Mouse (Mus musculus) retina, embryonic 14.5 days (tissue): ENCODE results near the gene Rimkla.

ENCODE experiments used
- DNase-seq: peaks from one replicate; pipeline ENCODE4 v3.0.0-alpha.2; 2015; ENCODE audit warnings: low spot score

Rimkla gene

DNA sequence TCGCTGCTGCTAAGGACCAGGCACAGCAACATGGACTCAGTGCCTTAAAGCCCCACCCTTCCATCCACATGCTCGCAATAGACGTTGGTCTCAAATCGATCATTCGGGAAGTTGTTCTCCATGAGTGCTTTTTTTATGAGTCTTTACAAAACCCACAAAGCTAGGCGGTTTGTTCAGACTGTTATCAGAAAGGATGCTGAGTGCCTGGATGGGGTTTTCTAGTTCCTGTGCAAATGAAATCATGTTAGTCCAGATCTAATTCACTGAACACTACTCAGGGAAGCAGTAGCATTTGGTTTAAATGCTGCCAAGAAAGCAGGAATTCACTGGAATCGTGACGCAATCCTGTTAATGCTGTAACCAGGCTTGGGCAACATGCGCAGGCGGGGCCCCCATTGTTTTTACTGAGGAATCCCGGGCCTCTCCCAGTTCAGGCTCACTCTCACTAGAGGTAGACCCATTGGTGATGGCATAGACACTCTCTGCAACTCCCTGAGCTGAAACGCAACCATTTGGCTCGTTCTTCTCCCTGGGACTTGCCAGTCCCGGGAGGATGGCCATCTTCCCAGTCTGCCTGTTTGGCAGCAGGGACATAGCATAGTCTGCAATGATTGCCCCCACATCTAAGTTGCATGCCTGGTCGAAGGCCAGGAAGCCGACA lies 24.6 kb downstream of the Rimkla start:
- DNase-seq = no peak

DNA sequence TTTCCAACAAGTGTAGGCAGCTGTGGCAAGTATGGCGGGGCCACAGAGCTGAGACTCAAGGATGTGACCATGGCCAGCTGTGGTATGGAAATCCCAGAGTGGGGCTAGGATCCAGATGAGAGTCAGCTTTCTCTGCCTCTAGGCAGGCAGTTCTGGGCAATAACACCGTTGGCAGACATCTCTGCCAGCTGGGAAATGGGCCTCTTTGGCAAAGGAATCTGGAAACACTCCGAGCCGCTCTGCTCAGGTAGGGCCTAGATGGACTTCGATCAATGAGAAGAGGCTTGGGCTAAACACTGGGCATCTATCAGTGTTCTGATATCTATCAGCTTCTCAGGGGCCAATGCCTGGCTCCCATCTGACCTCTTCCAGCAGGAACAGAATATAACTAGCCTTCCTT lies 26.6 kb downstream of the Rimkla start:
- no peak for DNase-seq

GRCm38 (mm10) chr4:119463756-119464419 lies 28.5 kb downstream of the Rimkla start:
- no peak for DNase-seq

GRCm38 (mm10) chr4:119462858-119463755 lies 29.3 kb downstream of the Rimkla start:
- DNase-seq = peak; percentile 54

DNA sequence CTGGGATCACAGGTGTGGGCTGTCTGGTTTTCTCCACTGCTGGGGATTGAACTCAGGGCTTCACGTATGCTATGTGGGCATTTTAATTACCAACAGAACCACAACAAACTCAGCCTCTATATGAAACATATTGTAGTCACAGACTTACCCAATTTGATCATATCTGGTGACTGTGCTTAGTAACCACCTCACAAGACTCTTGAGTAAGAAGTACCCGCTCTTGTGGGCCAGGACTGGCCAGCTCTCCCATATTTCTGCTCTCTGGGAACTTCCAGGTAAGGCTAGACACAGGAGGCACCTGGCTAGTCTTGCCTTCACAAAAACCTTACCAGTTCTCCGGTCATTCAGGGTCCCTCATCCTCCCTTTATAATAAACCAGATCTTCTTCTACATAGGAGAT lies 30.0 kb downstream of the Rimkla start:
- no peak for DNase-seq

- peak; percentile 41 for DNase-seq
Observed at GRCm38 (mm10) chr4:119460728-119461141, 31.7 kb downstream of the Rimkla start.

DNA sequence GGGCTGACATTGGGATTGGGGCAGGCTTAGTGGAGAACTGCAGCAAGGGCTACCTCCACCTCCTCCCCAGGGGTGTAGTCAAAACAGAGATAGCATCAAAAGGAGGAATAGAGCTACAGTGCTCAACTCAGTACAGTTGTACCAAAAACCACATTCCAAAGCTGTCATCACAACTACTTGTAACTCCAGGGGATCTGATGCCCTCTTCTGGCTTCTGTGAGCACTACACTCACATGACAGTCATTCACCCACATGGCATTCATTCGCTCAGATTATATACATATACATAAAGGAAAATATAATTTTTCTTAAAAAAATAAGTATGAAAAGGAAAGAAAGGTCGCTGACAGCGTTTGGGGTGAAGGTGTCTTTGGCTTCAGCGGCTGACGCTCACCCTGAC lies 32.1 kb downstream of the Rimkla start:
- DNase-seq = peak; percentile 52

DNA sequence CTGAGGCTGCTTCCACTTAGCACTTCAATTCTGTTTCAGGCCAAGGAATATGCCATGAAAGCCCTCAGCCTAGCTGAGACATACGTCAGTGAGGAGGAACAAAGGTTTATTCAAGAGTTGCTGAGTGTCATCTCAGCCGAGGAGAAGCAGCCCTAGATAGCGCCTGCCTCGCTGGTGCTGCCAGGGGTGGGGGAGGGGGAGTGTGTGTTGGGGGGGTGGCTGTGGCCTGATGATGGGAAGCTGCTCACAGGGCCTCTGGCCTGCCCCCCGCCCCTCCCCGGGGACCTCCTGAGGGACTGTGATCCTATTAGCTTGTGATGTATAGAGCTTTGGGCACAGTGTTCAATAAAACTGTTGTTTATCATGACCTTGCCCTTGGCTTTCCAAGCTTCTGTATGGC lies 38.9 kb downstream of the Rimkla start:
- peak; percentile 61 for DNase-seq

- peak; percentile 11 for DNase-seq
Observed at GRCm38 (mm10) chr4:119453128-119453527, 39.3 kb downstream of the Rimkla start.

DNA sequence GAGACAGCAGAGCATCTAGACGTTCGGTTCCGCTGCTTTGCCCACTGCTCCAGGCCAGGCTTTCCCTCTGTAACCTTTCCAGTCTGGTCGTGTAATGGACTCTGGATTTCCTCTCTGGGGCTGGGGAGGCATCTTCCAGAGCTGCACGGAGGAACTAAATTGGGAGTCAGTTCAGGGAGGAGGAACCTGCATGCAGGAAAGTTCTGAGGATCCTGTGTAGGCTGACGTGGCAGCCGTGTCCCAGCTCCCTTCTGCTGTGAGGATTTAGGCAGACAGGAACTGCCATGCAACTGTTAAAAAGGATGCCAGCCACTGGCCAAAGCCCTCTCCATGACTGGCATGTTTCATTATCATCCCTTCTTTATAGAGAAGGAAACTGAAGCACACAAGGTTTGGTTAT lies 42.0 kb downstream of the Rimkla start:
- DNase-seq = no peak

DNA sequence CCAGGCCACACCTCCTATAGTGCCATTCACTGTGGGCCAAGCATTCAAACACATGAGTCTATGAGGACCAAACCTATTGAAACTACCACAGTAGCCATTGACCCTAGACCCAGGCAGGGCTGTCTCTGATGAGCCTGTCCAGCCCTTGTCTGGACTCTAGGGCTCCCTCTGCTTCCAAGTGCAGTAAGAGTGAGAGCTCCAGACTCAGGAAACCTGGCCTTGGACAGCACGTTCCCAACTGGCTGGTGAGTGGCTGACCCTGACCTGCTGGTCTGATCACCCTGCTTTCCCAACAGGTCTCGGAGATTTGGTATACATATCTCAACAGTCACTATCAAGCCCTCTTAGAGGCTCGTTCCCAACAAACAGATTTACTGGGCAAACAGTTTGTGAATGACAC lies 44.6 kb downstream of the Rimkla start:
- DNase-seq = no peak

DNA sequence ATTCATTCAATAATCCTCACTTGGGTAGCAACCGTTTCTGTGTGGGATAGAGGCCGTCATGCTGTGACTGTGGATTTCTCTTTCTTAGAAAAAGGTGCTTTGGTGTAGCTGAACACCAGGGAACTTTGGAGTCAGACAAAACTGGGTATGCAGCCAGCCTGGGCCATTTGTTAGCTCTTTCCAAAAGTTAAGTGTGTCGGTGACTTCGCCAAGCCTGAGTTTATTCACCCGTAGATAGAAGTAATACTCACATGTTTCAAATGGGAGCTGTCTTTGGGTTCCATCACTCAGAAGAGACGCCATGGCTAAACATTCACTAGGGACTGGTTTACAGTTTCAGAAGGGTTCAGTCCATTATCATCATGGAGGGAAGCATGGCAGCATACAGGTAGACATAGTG lies 45.2 kb downstream of the Rimkla start:
- DNase-seq = no peak

GRCm38 (mm10) chr4:119442539-119442938 lies 49.9 kb downstream of the Rimkla start:
- no peak for DNase-seq

DNA sequence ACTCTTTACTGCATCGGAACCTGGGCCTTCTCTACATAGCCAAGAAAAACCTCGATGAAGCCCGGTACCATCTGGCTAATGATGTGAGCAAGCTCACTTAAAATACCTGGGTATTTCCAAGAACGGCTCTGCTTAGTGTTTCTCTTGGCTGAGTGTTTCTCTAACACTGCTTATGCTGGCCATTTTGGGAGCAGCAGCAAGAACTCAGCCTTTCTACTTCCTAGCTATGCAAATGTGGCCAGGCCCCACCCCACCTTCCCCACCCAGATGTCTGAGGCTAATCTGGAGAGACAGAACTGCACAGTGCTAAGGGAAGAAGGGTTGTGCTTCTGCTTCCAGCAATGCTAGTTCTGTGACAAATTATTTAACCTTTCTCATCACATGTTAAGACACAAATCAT lies 50.6 kb downstream of the Rimkla start:
- no peak for DNase-seq

- DNase-seq = no peak
Observed at GRCm38 (mm10) chr4:119437936-119438335, 54.5 kb downstream of the Rimkla start.

DNA sequence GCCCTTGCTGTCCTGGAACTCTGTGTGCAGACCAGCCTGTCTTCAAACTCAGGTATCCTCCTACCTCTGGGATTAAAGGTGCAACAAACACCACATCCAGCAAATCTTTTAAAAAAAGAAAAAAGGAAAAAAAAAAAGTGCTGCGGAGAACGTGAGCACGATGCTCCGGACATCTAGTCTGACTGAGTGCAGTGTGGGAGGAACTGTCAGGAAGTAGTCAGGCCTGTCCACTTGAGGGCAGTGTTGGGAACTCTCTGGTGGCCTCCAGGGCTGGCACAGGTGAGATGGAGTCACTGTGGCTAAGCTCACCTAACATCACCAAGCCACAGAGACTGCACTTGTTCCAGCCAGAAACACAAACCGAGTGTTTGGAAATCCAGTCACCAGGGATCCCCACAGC lies 61.8 kb downstream of the Rimkla start:
- DNase-seq = peak; percentile 63

DNA sequence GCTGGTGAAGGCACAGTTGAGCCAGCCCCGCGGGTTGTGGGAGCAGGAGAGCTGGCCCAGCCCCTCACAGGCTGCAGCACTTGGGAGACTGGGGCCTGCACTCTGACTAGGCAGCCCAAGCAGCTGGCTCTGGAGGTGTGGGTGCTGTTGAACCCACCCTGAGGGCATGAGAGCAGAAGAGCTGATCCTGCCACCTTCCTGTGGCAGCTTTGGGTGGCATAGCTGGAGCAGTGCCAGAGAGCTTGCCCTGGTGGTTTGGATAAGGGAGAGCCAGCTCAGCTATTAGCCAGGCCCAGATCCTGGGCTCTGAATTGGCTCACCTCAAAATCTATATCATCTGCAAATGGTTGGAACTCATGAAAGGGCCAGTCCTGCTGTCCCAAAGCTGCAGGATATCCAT lies 64.7 kb downstream of the Rimkla start:
- no peak for DNase-seq

DNA sequence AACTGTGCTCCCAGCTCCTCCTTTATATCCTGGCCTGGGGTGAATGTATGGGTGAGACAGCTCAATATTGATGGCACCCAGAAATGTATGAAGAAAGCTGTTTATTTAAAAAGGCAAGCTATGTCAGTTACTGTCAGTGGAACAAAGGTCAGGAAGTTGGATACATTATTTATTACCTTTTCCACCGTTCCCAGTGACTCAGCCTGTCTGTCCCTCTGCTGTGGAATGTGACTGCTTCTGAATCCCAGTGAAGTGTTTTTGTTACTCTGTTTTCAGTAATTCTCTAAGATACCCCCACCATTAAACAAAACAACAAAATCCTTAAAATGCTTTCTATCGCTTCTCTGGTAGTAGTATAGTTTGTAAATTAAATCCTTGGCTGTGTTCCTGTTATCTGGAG lies 66.8 kb downstream of the Rimkla start:
- DNase-seq = no peak

- DNase-seq = no peak
Observed at GRCm38 (mm10) chr4:119425077-119425476, 67.4 kb downstream of the Rimkla start.

DNA sequence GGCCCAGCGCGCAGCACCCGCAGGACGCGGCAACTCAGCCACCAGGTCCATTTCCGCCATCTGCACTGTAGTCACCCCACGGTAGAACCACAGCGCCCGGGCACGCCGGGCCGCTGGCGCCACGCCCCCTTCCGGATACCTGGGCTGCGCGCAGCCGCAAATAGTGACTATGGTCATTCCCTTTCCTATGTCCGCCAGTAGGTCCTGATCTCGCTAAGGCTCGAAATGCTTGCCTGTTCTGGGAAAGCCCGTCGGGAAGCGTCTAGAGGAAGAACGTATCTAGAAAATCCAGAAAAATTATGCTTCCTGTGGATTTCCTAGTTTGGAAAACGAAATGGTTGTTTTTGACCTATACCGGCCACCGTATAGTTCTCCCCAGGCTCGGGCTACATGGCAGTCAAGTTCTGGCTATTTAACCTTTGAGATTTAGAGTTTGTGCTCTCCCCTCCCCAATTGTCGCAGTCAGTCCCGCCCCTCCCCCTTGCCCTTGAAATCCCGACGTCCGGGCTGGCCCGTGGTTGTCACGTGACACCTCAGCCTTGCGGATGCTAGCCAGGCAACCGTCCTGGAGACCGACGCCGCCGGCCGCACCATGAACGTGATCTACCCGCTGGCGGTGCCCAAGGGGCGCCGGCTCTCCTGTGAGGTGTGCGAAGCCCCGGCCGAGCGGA lies 70.0 kb downstream of the Rimkla start, which contains the start of the genes Ppcs and Zmynd12:
TSS of gene Ppcs (minus strand) at position 127 of the 671 bp plus-strand sequence.
TSS of gene Zmynd12 (plus strand) at position 521 of the 671 bp plus-strand sequence.
- peak; percentile 93 for DNase-seq

DNA sequence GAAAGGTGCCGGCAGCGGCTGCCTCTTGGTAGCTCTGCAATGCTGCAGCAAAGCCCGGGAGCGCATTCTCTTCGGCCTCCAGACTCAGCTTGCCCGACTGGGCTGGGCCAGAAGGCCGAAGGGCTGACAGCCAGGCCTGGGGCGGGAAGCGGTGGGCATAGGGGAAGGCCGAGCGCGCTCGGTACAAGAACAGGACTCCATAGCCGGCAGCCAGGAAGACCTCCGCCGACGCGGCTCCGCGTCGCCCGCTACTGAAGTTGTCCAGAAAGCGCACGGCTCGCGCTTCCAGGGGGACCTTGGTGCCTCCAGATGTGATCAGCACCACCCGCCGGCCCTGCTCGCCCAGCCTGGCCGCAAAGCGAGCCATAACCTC lies 70.5 kb downstream of the Rimkla start:
- no peak for DNase-seq

DNA sequence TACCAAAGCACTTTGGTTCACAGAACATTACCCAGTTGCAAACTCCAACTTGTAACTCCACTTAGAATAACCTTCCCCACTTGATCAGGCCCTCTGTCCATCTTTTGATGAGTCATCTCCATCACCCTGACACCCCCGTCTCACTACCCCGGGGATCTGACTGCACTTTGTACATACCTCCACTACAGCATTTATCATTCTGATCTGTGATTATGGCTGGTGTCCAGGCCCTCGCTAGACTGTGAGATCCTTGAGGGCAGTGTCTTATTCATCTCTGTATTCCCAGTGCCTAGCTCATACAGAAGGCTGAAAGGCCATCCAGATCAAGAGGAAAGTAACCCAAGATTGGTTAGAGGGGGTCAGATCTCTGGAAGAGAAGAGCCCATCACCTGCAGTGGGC lies 71.2 kb downstream of the Rimkla start:
- no peak for DNase-seq
